Mouse (Mus musculus) stomach, postnatal 0 days (tissue): ENCODE data around the gene Slc38a4. TPM values are rescaled to one million over a fixed set of nuclear protein-coding genes. Genes with fewer than 3 reads are reported as not detected.

Experiments
- ATAC-seq: fragments of 200-750 bp; cut with Nextera tagmentation; 2 replicates; pipeline ENCODE4 v1.8.0; 2017; ENCODE audit not compliant: low FRiP score, low TSS enrichment
- DNase-seq: peaks from one replicate; pipeline ENCODE4 v3.0.0-alpha.2; 2016; ENCODE audit warnings: low spot score
- H3K27ac ChIP-seq: fragments of 300-500 bp; sonication (generic); replicated peaks from 2 replicates; pipeline ENCODE4 v1.5.1; 2014; ENCODE audit warnings: mild to moderate bottlenecking, control low read depth
- H3K27me3 ChIP-seq: fragments of 300-500 bp; sonication (generic); 2 replicates; pipeline ENCODE4 v1.6.1; 2014; ENCODE audit warnings: low read length; ENCODE audit not compliant: control insufficient read depth, insufficient read depth
- H3K36me3 ChIP-seq: fragments of 300-500 bp; sonication (generic); 2 replicates; pipeline ENCODE4 v1.6.1; 2014; ENCODE audit warnings: low read length, mixed read lengths; ENCODE audit not compliant: control insufficient read depth, insufficient read depth
- H3K4me1 ChIP-seq: fragments of 300-500 bp; sonication (generic); replicated peaks from 2 replicates; pipeline ENCODE4 v1.6.1; 2014; ENCODE audit warnings: antibody characterized with exemption; ENCODE audit not compliant: control insufficient read depth, insufficient read depth
- H3K4me2 ChIP-seq: fragments of 300-500 bp; sonication (generic); replicated peaks from 2 replicates; pipeline ENCODE4 v1.6.1; 2014; ENCODE audit warnings: low read depth, mild to moderate bottlenecking, control low read depth, moderate library complexity
- H3K4me3 ChIP-seq: fragments of 300-500 bp; sonication (generic); 2 replicates; pipeline ENCODE4 v1.5.1; 2014; ENCODE audit warnings: low read depth, low read length, control low read depth
- H3K9ac ChIP-seq: fragments of 300-500 bp; sonication (generic); 2 replicates; pipeline ENCODE4 v1.6.1; 2014; ENCODE audit warnings: mild to moderate bottlenecking, low read length, control low read depth, mixed read lengths
- H3K9me3 ChIP-seq: fragments of 300-500 bp; sonication (generic); 2 replicates; pipeline ENCODE4 v1.6.1; 2016; ENCODE audit warnings: low read length; ENCODE audit not compliant: control insufficient read depth
- CTCF ChIP-seq: IDR thresholded peaks from 2 replicates; pipeline ENCODE4 v1.5.1; 2016; ENCODE audit warnings: antibody characterized with exemption, low read depth, mild to moderate bottlenecking, moderate library complexity
- EP300 ChIP-seq: optimal IDR thresholded peaks from 2 replicates; pipeline ENCODE3; 2016; ENCODE audit warnings: antibody characterized with exemption
- WGBS: fragments of 180-500 bp; shearing (Covaris S2); extraction: QIAGEN DNeasy Blood & Tissue Kit; methylation state at CpG from one replicate; pipeline ENCODE4 v1.1.7; 2014; 5-methylcytosine and 5-hydroxymethylcytosine counted together
- polyA plus RNA-seq: library from polyadenylated mRNA; unstranded; fragments of >200 nt; fragmentation: Nextera tagmentation; extraction: Ambion mirVana; gene quantifications from 2 replicates; pipeline ENCODE4 v1.2.1, GENCODE M21; 2015

Gene Slc38a4
- polyA plus RNA-seq, 1 experiment from 2014 or later, result 10.8 TPM

DNA sequence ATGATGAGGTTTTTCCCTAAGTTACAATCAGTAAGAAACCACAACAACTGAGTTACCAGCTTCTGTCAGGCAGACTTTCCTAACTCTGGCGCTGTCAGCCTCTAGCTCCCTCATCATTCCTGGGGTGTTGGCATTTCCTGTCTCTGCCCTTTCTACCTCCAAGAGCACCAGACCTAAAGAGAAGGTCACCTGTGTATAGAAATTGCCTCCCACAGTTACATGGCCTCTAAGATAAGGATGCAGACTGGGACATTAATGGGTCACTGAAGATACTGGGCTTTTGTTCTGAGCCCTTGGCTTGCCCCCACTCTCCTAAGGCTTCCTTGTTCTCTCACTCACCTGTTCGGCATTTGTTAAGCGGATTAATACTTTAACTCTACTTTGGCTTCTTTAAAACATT lies 99.1 kb downstream of the Slc38a4 start:
- ATAC-seq, result no peak
- H3K4me2 ChIP-seq, result no peak overlapping the region
- WGBS, result 54% methylated on average over 3 of the region's 3 CpGs
- no peak for TF ChIP-seq EP300
- no peak for TF ChIP-seq CTCF
- no peak overlapping the region for H3K27ac ChIP-seq
- DNase-seq, result no peak
- no peak overlapping the region for H3K4me3 ChIP-seq
- H3K4me1 ChIP-seq, result no peaks in the 10 kb centered on the region
- H3K9ac ChIP-seq, result no peak overlapping the region
- H3K36me3 ChIP-seq, result no peaks in the 10 kb centered on the region
- no peaks in the 10 kb centered on the region for H3K9me3 ChIP-seq
- H3K27me3 ChIP-seq, result no peaks in the 10 kb centered on the region

DNA sequence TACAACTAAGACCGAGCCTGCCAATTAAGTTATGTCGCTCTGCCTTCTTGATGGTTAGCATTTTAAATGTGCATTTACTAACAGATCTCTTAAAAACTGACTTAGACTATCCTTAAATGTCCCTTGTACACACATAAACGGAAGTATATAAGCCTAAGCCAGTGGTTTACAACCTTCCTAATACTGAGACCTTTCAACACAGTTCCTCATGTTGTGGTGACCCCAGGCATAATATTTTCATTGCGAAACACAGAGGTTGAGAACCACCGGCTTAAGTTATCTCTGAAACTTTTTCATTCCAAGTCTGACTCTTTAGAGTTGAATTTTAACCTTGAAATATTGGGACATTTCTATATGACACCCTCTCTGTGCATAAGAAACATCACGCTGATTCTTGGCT lies 101.4 kb downstream of the Slc38a4 start:
- DNase-seq (no peak), ATAC-seq (no peak)
- no peak overlapping the region for H3K4me3 ChIP-seq
- no peaks in the 10 kb centered on the region for H3K36me3 ChIP-seq
- no peaks in the 10 kb centered on the region for H3K9me3 ChIP-seq
- WGBS, result 82% methylated on average over 6 of the region's 6 CpGs
- no peak overlapping the region for H3K27ac ChIP-seq
- no peaks in the 10 kb centered on the region for H3K4me1 ChIP-seq
- no peaks in the 10 kb centered on the region for H3K27me3 ChIP-seq
- no peak overlapping the region for H3K9ac ChIP-seq
- TF ChIP-seq CTCF (no peak), EP300 (no peak)
- H3K4me2 ChIP-seq, result no peak overlapping the region

DNA sequence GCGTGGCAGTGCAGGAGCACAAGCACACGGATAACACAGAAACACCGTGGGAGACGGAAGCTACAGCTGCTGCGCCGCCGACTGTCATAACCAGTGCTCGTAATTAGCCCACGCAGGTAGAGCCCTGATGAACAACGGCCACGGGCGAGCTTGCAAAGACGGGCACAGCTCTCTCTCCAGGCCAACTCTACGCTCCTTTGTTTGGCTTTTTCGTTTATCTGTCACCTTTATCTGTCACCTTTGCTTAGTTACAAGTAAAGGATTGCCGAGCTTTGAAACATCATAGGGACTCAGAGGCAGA lies 101.9 kb downstream of the Slc38a4 start:
- Histone ChIP-seq H3K27ac (no peak overlapping the region), H3K27me3 (no peaks in the 10 kb centered on the region), H3K4me1 (no peaks in the 10 kb centered on the region), H3K4me2 (peak overlapping the region; percentile 55), H3K9ac (peak overlapping the region; percentile 53), H3K36me3 (no peaks in the 10 kb centered on the region), H3K9me3 (no peaks in the 10 kb centered on the region), H3K4me3 (peak overlapping the region; percentile 20; the same call in 1 of the 2 replicates)
- ATAC-seq (no peak), DNase-seq (no peak)
- WGBS, result 39% methylated on average over 16 of the region's 16 CpGs
- TF ChIP-seq EP300 (no peak), CTCF (no peak)

DNA sequence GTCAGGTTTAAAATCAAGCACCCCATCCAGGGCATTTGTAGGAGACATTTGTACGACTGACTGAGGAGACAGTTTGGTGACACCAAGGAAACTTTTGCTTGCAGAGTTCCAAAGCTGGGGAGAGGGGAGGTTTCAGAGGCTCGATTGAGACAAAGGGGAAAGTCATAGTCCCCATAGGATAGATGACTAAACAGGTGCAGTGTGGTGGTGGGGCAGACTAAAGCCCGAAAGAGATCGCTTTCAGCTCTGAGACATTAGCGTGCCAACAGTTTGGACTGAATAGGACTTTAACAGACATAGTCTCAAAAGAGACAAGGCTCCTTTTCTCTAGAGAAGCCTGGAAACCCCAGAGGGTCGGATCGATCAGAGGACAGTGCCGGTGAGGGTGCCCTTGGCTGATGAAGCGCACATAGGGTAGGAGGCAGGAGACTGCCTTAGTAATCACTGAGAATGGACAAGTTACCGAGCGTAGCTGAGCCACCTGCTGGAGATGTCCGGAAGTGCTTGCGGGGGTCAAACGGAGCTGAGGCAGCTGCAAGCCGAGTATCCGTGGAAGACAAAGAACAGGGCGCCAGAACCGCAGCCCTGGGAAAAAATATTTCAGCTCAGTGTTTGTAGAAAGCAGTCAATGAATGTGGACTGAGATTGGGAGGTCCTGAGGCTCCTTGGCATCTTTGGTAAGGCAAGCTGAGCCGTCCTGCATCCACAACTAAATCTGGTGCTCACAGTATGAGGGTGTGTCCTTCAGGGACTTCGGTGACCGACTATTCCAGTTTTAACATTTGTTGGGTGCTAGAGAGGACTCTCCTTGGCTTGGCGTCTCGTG lies 102.4 kb downstream of the Slc38a4 start:
- Histone ChIP-seq H3K27ac (no peak overlapping the region), H3K4me3 (peak overlapping the region; percentile 20; the same call in 1 of the 2 replicates), H3K27me3 (no peaks in the 10 kb centered on the region), H3K4me1 (no peaks in the 10 kb centered on the region), H3K36me3 (no peaks in the 10 kb centered on the region), H3K9ac (peak overlapping the region; percentile 53), H3K9me3 (no peaks in the 10 kb centered on the region), H3K4me2 (peak overlapping the region; percentile 55)
- TF ChIP-seq EP300 (no peak), CTCF (peak; percentile 86)
- DNase-seq (peak; percentile 85), ATAC-seq (peak; percentile 73; the same call in 1 of the 2 replicates)
- 22% methylated on average over 23 of the region's 23 CpGs for WGBS

DNA sequence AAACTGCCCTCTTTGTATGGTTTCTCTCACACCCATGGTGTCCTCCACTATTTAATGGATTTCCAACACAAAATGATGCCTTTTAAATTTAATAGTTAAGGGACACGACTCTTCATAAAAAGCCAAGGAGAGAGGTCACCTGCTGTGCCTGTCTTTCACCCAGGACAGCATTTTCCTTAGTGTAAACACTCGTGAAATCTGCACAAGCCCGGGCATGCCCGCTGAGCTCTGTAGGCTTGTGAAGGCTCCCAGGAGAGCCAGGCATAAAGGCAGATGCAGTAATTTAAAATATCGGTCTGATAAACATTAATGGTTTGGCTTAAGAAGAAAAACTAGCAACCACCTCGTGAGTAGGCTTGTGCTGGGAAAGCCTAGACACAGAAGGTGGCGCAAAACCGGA lies 103.3 kb downstream of the Slc38a4 start:
- H3K9ac ChIP-seq, result no peak overlapping the region
- no peaks in the 10 kb centered on the region for H3K36me3 ChIP-seq
- no peak overlapping the region for H3K4me2 ChIP-seq
- H3K27me3 ChIP-seq, result no peaks in the 10 kb centered on the region
- H3K4me3 ChIP-seq, result no peak overlapping the region
- H3K9me3 ChIP-seq, result no peaks in the 10 kb centered on the region
- no peak for DNase-seq
- no peak for TF ChIP-seq EP300
- TF ChIP-seq CTCF, result no peak
- ATAC-seq, result no peak
- 58% methylated on average over 8 of the region's 8 CpGs for WGBS
- no peak overlapping the region for H3K27ac ChIP-seq
- no peaks in the 10 kb centered on the region for H3K4me1 ChIP-seq

DNA sequence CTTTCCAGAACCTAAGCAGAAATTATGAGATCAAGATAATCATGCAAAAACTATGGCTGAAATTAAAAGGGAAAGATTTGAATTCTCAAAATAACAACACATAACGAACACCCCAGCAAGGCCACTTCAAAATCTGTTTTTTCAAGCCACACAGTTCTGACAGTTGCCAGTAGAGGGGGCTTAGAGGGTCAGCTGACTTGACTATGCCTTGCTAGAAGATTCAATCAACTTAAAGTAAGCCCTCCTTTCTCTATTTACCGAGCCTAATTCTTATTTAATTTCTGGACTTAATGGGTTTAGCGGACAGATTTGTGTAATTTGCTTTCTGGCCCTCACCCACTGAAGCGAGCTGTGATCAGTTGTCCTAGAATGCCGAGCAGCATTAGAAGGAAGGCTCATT lies 104.0 kb downstream of the Slc38a4 start:
- no peaks in the 10 kb centered on the region for H3K27me3 ChIP-seq
- TF ChIP-seq EP300 (no peak), CTCF (peak; percentile 60)
- no peak overlapping the region for H3K4me2 ChIP-seq
- no peak overlapping the region for H3K9ac ChIP-seq
- ATAC-seq (no peak), DNase-seq (no peak)
- no peaks in the 10 kb centered on the region for H3K9me3 ChIP-seq
- no peak overlapping the region for H3K27ac ChIP-seq
- 46% methylated on average over 5 of the region's 5 CpGs for WGBS
- H3K36me3 ChIP-seq, result no peaks in the 10 kb centered on the region
- no peaks in the 10 kb centered on the region for H3K4me1 ChIP-seq
- H3K4me3 ChIP-seq, result no peak overlapping the region
